Mouse (Mus musculus) adrenal gland, postnatal 14 days (tissue): ENCODE measurements around the gene Ifitm2. TPM values are rescaled to one million over a fixed set of nuclear protein-coding genes. Genes with fewer than 3 reads are reported as not detected.

Source experiments
- DNase-seq: peaks from one replicate; pipeline ENCODE4 v3.0.0; 2021; ENCODE audit warnings: mixed read lengths
- total RNA-seq: library from RNA; stranded (reverse); gene quantifications from 2 replicates; pipeline ENCODE4 v1.2.3, GENCODE M21; 2021

Ifitm2 gene
- total RNA-seq, 1 experiment from 2014 or later: 515 TPM

DNA sequence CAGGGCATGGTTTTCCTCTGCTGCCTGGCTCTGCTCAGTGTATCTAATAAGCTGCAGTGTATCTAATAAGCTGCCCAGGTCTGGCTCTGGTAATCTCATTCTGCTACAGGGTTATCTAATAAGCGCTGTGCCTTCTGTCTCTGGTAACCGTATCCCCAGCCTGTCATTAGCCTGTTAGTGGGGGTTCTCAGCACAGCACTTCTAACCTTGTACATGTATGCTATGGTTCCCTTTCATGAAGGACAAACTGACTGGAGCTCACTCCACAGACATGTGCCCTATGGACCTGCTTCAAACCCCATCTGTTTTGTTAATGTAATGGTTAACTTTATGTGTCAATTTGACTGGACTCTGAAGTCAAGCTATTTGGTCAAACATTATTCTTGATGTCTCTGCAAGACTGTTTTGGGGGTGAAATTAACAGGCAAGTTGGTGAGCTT is 50.1 kb downstream of the Ifitm2 start:
- no peak for DNase-seq

Other genes starting within 250 kb of the Ifitm2 start
- gene Cyp2e1, start 192.2 kb downstream of the Ifitm2 start, total RNA-seq: 83.0 and 573 TPM in 2 replicates
- not detected in 2 replicates for gene Syce1, start 168.1 kb downstream of the Ifitm2 start, total RNA-seq
- 1.9 and 2.6 TPM in 2 replicates for gene Zfp941, start 133.8 kb downstream of the Ifitm2 start, total RNA-seq
- gene Urah, start 121.0 kb downstream of the Ifitm2 start, total RNA-seq: 1.4 and 31.0 TPM in 2 replicates
- gene Scgb1c1, start 110.4 kb downstream of the Ifitm2 start, total RNA-seq: not detected in 2 replicates
- not detected in 2 replicates for gene Odf3, start 108.2 kb downstream of the Ifitm2 start, total RNA-seq
- gene Gm45785, start 99.7 kb downstream of the Ifitm2 start, total RNA-seq: 0.89 TPM in 1 of 2 replicates, not detected in the other
- gene Ric8a, start 99.0 kb downstream of the Ifitm2 start, total RNA-seq: 44.8 and 61.1 TPM in 2 replicates
- gene Bet1l, start 98.4 kb downstream of the Ifitm2 start, total RNA-seq: 27.4 and 32.1 TPM in 2 replicates
- 114 TPM in 2 replicates for gene Psmd13, start 74.0 kb downstream of the Ifitm2 start, total RNA-seq
- 63.5 and 64.7 TPM in 2 replicates for gene Sirt3, start 73.7 kb downstream of the Ifitm2 start, total RNA-seq
- gene Cox8b, start 55.5 kb downstream of the Ifitm2 start, total RNA-seq: 3,010 and 3,145 TPM in 2 replicates
- 1.5 and 6.6 TPM in 2 replicates for gene Nlrp6, start 35.1 kb downstream of the Ifitm2 start, total RNA-seq
- gene Pgghg, start 14.6 kb downstream of the Ifitm2 start, total RNA-seq: 26.9 and 28.9 TPM in 2 replicates
- 0.63 and 1.4 TPM in 2 replicates for gene Ifitm5, start 5.7 kb downstream of the Ifitm2 start, total RNA-seq
- 1.1 TPM in 1 of 2 replicates, not detected in the other for gene Gm45717, start 50 bp downstream of the Ifitm2 start, total RNA-seq
- 7.3 and 13.5 TPM in 2 replicates for gene Ifitm1, start 11.2 kb upstream of the Ifitm2 start, total RNA-seq
- gene Ifitm3, start 54.8 kb upstream of the Ifitm2 start, total RNA-seq: 124 and 169 TPM in 2 replicates
- gene Ifitm6, start 61.9 kb upstream of the Ifitm2 start, total RNA-seq: 0.89 and 1.4 TPM in 2 replicates
- not detected in 2 replicates for gene Gm17387, start 73.1 kb upstream of the Ifitm2 start, total RNA-seq
- 1.4 and 2.7 TPM in 2 replicates for gene B4galnt4, start 105.1 kb upstream of the Ifitm2 start, total RNA-seq
- gene Pkp3, start 122.2 kb upstream of the Ifitm2 start, total RNA-seq: 0.96 and 3.5 TPM in 2 replicates
- gene Sigirr, start 144.6 kb upstream of the Ifitm2 start, total RNA-seq: 7.5 and 10.0 TPM in 2 replicates
- gene Ano9, start 161.8 kb upstream of the Ifitm2 start, total RNA-seq: 0.22 and 0.38 TPM in 2 replicates
- 46.2 and 49.6 TPM in 2 replicates for gene Ptdss2, start 166.4 kb upstream of the Ifitm2 start, total RNA-seq
- 186 and 200 TPM in 2 replicates for gene Rnh1, start 216.9 kb upstream of the Ifitm2 start, total RNA-seq
- gene Hras, start 238.0 kb upstream of the Ifitm2 start, total RNA-seq: 81.7 and 83.6 TPM in 2 replicates
- 7.6 and 9.6 TPM in 2 replicates for gene Lrrc56, start 238.2 kb upstream of the Ifitm2 start, total RNA-seq